Comparison of ENCODE assay signal across 8 mouse cellular contexts in genomic region chr4:127986491-127987075, GRCm38 (mm10). TPM values are rescaled to one million over a fixed set of nuclear protein-coding genes. Genes with fewer than 3 reads are reported as not detected.
A peak's percentile ranks its signal among the peaks of the same experiment; 100 is the strongest.
DNase-seq lines count a peak whose midpoint lies in the region; ATAC-seq and TF ChIP-seq lines count a peak whose summit lies in the region.

No protein-coding gene starts in this region.

- ATAC-seq in hindbrain, embryonic 11.5 days (ENCODE audit: low FRiP score), result 0 out of 2 replicates have a peak, but pooled peaks have one; percentile 13
- 0 out of 2 replicates have a peak, but pooled peaks have one; percentile 36 for ATAC-seq in midbrain, embryonic 12.5 days (ENCODE audit: low FRiP score, low read depth)
- no peak for ATAC-seq in megakaryocyte-erythroid progenitor cell, adult 5-6 weeks (replicated peaks; ENCODE audit: low FRiP score, low TSS enrichment, poor library complexity, severe bottlenecking)
- no peak for ATAC-seq in megakaryocyte, adult 5-6 weeks (ENCODE audit: poor library complexity, severe bottlenecking)

- peak; percentile 52 for DNase-seq in cerebellum, adult 9-11 months
- DNase-seq in hindbrain, embryonic 11.5 days (ENCODE audit: low spot score), result peak; percentile 56
- no peak for DNase-seq in kidney, adult 9 months
- DNase-seq in thymus, postnatal 14 days, result no peak

- no peaks in the 10 kb centered on the region for H3K4me1 ChIP-seq in ES-Bruce4 (ENCODE audit: control insufficient read depth, insufficient read depth, low read length)
- H3K4me1 ChIP-seq in hindbrain, embryonic 11.5 days (replicated peaks; ENCODE audit: control insufficient read depth, insufficient read depth, low read length), result peaks cover 2% of the 10 kb centered on the region
- H3K4me1 ChIP-seq in midbrain, embryonic 12.5 days, result peaks cover 39% of the 10 kb centered on the region

- no peaks in the 10 kb centered on the region for H3K9me3 ChIP-seq in ES-Bruce4 (replicated peaks; ENCODE audit: control insufficient read depth, insufficient read depth, low read length, poor library complexity, severe bottlenecking)
- H3K9me3 ChIP-seq in hindbrain, embryonic 11.5 days (ENCODE audit: control insufficient read depth, low read length), result no peaks in the 10 kb centered on the region
- no peaks in the 10 kb centered on the region for H3K9me3 ChIP-seq in midbrain, embryonic 12.5 days

- no peak for TF ChIP-seq EP300 in ES-Bruce4 (IDR thresholded peaks at IDR 0.05; ENCODE audit: insufficient read depth, low read depth, low read length)

- no peak for TF ChIP-seq POLR2A in ES-Bruce4 (IDR thresholded peaks at IDR 0.05; ENCODE audit: insufficient read depth, low read length)

- peaks cover 6% of the 10 kb centered on the region; the same call in 1 of the 2 replicates for H3K27me3 ChIP-seq in ES-Bruce4 (ENCODE audit: control insufficient read depth, insufficient read depth, low read length, poor library complexity, severe bottlenecking)
- peaks cover 38% of the 10 kb centered on the region for H3K27me3 ChIP-seq in hindbrain, embryonic 11.5 days (ENCODE audit: control insufficient read depth, insufficient read depth, low read length)
- peaks cover 82% of the 10 kb centered on the region for H3K27me3 ChIP-seq in midbrain, embryonic 12.5 days

- H3K36me3 ChIP-seq in ES-Bruce4 (ENCODE audit: control insufficient read depth, insufficient read depth, low read length, poor library complexity, severe bottlenecking), result no peaks in the 10 kb centered on the region
- H3K36me3 ChIP-seq in hindbrain, embryonic 11.5 days (ENCODE audit: control insufficient read depth, insufficient read depth, low read length), result no peaks in the 10 kb centered on the region
- no peaks in the 10 kb centered on the region for H3K36me3 ChIP-seq in midbrain, embryonic 12.5 days

- H3K27ac ChIP-seq in ES-Bruce4 (ENCODE audit: insufficient read depth, low read length), result no peak overlapping the region
- no peak overlapping the region for H3K27ac ChIP-seq in hindbrain, embryonic 11.5 days (ENCODE audit: low read depth, low read length)
- peak overlapping the region; percentile 15; the same call in 1 of the 2 replicates for H3K27ac ChIP-seq in midbrain, embryonic 12.5 days (replicated peaks)

- 2% methylated on average over 24 of the region's 25 CpGs for WGBS in hindbrain, embryonic 11.5 days
- 3% methylated on average over 25 of the region's 25 CpGs for WGBS in midbrain, embryonic 12.5 days

- peak overlapping the region; percentile 40 for H3K4me2 ChIP-seq in hindbrain, embryonic 11.5 days (replicated peaks; ENCODE audit: low read depth, low read length)
- H3K4me2 ChIP-seq in midbrain, embryonic 12.5 days (replicated peaks), result peak overlapping the region; percentile 79

- H3K9ac ChIP-seq in ES-Bruce4 (ENCODE audit: low read depth, poor library complexity, severe bottlenecking), result no peak overlapping the region
- no peak overlapping the region for H3K9ac ChIP-seq in hindbrain, embryonic 11.5 days (ENCODE audit: low read depth, low read length)
- peak overlapping the region; percentile 29; the same call in 1 of the 2 replicates for H3K9ac ChIP-seq in midbrain, embryonic 12.5 days (replicated peaks)

- peak overlapping the region; percentile 35 for H3K4me3 ChIP-seq in ES-Bruce4 (ENCODE audit: low read depth, low read length)
- peak overlapping the region; percentile 18; the same call in 1 of the 2 replicates for H3K4me3 ChIP-seq in hindbrain, embryonic 11.5 days (ENCODE audit: low read depth, low read length)
- H3K4me3 ChIP-seq in midbrain, embryonic 12.5 days, result peak overlapping the region; percentile 66

- TF ChIP-seq CTCF in ES-Bruce4 (IDR thresholded peaks at IDR 0.05; ENCODE audit: low read depth, low read length), result no peak

RNA-seq across cellular contexts. Expression of gene Csmd2, which starts 1.1 kb away (rescaled TPM):
- 4.0 and 4.1 TPM in 2 replicates for polyA plus RNA-seq in ES-Bruce4 (2011; ENCODE audit: insufficient read depth, insufficient read length, low read depth, missing spikeins)
- 1.3 and 1.9 TPM in 2 replicates for polyA plus RNA-seq in hindbrain, embryonic 11.5 days (2014; fragmentation: Nextera tagmentation; extraction: Ambion mirVana)
- polyA plus RNA-seq in midbrain, embryonic 12.5 days (2016; fragmentation: Nextera tagmentation; extraction: Ambion mirVana), result 5.2 and 5.6 TPM in 2 replicates
- total RNA-seq in megakaryocyte-erythroid progenitor cell, adult 5-6 weeks (2014; fragmentation: Nextera tagmentation), result not detected in 2 replicates
- total RNA-seq in megakaryocyte-erythroid progenitor cell, adult 5-6 weeks (2017), result not detected in 2 replicates
- total RNA-seq in megakaryocyte, adult 5-6 weeks (2015), result not detected in 2 replicates
- total RNA-seq in megakaryocyte, adult 5-6 weeks (2017), result not detected in 2 replicates

RNA-seq across cellular contexts. Expression of gene CK137956, which starts 15.8 kb away (rescaled TPM):
- not detected in 2 replicates for polyA plus RNA-seq in ES-Bruce4 (2011; ENCODE audit: insufficient read depth, insufficient read length, low read depth, missing spikeins)
- polyA plus RNA-seq in hindbrain, embryonic 11.5 days (2014; fragmentation: Nextera tagmentation; extraction: Ambion mirVana), result 0.94 and 1.5 TPM in 2 replicates
- 0.41 and 0.67 TPM in 2 replicates for polyA plus RNA-seq in midbrain, embryonic 12.5 days (2016; fragmentation: Nextera tagmentation; extraction: Ambion mirVana)
- total RNA-seq in megakaryocyte-erythroid progenitor cell, adult 5-6 weeks (2014; fragmentation: Nextera tagmentation), result not detected in 2 replicates
- total RNA-seq in megakaryocyte-erythroid progenitor cell, adult 5-6 weeks (2017), result not detected in 2 replicates
- total RNA-seq in megakaryocyte, adult 5-6 weeks (2015), result not detected in 2 replicates
- total RNA-seq in megakaryocyte, adult 5-6 weeks (2017), result not detected in 2 replicates

Comparison
In these comparisons a context has a peak if more than half of its experiments do, and no peak if none do; other contexts are left out.
1. DNase-seq: peak in cerebellum, adult 9-11 months (single experiment) and hindbrain, embryonic 11.5 days (single experiment); none in kidney, adult 9 months (single experiment) and thymus, postnatal 14 days (single experiment).
2. ATAC-seq: peak in hindbrain, embryonic 11.5 days (single experiment) and midbrain, embryonic 12.5 days (single experiment); none in megakaryocyte-erythroid progenitor cell, adult 5-6 weeks (single experiment) and megakaryocyte, adult 5-6 weeks (single experiment).
3. Peak in every context shown above with its lines, with median percentiles within 50 percentile points of each other: H3K4me3 ChIP-seq.